Mouse (Mus musculus): ENCODE measurements around the gene Uxs1. TPM values are rescaled to one million over a fixed set of nuclear protein-coding genes. Genes with fewer than 3 reads are reported as not detected.

The Uxs1 gene
- polyA plus RNA-seq, 1 experiment: 37.3 TPM

GRCm38 (mm10) chr1:43722459-43722858 is 105.1 kb downstream of the Uxs1 start:
- Histone ChIP-seq H3K27ac (ENCODE audit: insufficient read depth, low read length) (no peak overlapping the region), H3K27me3 (ENCODE audit: control insufficient read depth, insufficient read depth, low read length) (no peaks in the 10 kb centered on the region), H3K4me3 (replicated peaks; ENCODE audit: insufficient read depth, low read depth, low read length) (no peak overlapping the region), H3K4me1 (ENCODE audit: control insufficient read depth, insufficient read depth, low read length) (no peaks in the 10 kb centered on the region)
- TF ChIP-seq CTCF (IDR thresholded peaks at IDR 0.05; ENCODE audit: borderline replicate concordance, insufficient read depth, low read depth, low read length): no peak
- no peak for TF ChIP-seq POLR2A (IDR thresholded peaks at IDR 0.05; ENCODE audit: borderline replicate concordance, insufficient read depth, low read length)
- WGBS: 57% methylated on average over 1 of the region's 1 CpGs
- no peak for DNase-seq

- no peak for TF ChIP-seq POLR2A (IDR thresholded peaks at IDR 0.05; ENCODE audit: borderline replicate concordance, insufficient read depth, low read length)
- no peak for TF ChIP-seq CTCF (IDR thresholded peaks at IDR 0.05; ENCODE audit: borderline replicate concordance, insufficient read depth, low read depth, low read length)
- whole genome bisulfite sequencing: 84% methylated on average over 2 of the region's 2 CpGs
These were observed 108.8 kb downstream of the Uxs1 start for GRCm38 (mm10) chr1:43718793-43719192.

GRCm38 (mm10) chr1:43717967-43718366 is 109.6 kb downstream of the Uxs1 start:
- WGBS: 46% methylated on average over 7 of the region's 7 CpGs
- TF ChIP-seq CTCF (IDR thresholded peaks at IDR 0.05; ENCODE audit: borderline replicate concordance, insufficient read depth, low read depth, low read length) (no peak), POLR2A (IDR thresholded peaks at IDR 0.05; ENCODE audit: borderline replicate concordance, insufficient read depth, low read length) (no peak)
- Histone ChIP-seq H3K27me3 (ENCODE audit: control insufficient read depth, insufficient read depth, low read length) (no peaks in the 10 kb centered on the region), H3K27ac (ENCODE audit: insufficient read depth, low read length) (no peak overlapping the region), H3K4me3 (replicated peaks; ENCODE audit: insufficient read depth, low read depth, low read length) (no peak overlapping the region), H3K4me1 (ENCODE audit: control insufficient read depth, insufficient read depth, low read length) (no peaks in the 10 kb centered on the region)
- no peak for DNase-seq

More at GRCm38 (mm10) chr1:43718793-43719192, 108.8 kb downstream of the Uxs1 start:
- Histone ChIP-seq H3K27ac (ENCODE audit: insufficient read depth, low read length) (no peak overlapping the region), H3K4me1 (ENCODE audit: control insufficient read depth, insufficient read depth, low read length) (no peaks in the 10 kb centered on the region), H3K27me3 (ENCODE audit: control insufficient read depth, insufficient read depth, low read length) (no peaks in the 10 kb centered on the region), H3K4me3 (replicated peaks; ENCODE audit: insufficient read depth, low read depth, low read length) (no peak overlapping the region)
- DNase-seq: no peak

- no peak overlapping the region for H3K4me3 ChIP-seq (replicated peaks; ENCODE audit: insufficient read depth, low read depth, low read length)
- no peaks in the 10 kb centered on the region for H3K27me3 ChIP-seq (ENCODE audit: control insufficient read depth, insufficient read depth, low read length)
- no peak for DNase-seq
- no peaks in the 10 kb centered on the region for H3K4me1 ChIP-seq (ENCODE audit: control insufficient read depth, insufficient read depth, low read length)
- WGBS: 63% methylated on average over 2 of the region's 2 CpGs
- no peak overlapping the region for H3K27ac ChIP-seq (ENCODE audit: insufficient read depth, low read length)
- no peak for TF ChIP-seq POLR2A (IDR thresholded peaks at IDR 0.05; ENCODE audit: borderline replicate concordance, insufficient read depth, low read length)
- no peak for TF ChIP-seq CTCF (IDR thresholded peaks at IDR 0.05; ENCODE audit: borderline replicate concordance, insufficient read depth, low read depth, low read length)
These were observed 112.8 kb downstream of the Uxs1 start for GRCm38 (mm10) chr1:43714841-43715240.

GRCm38 (mm10) chr1:43698577-43699000 is 129.0 kb downstream of the Uxs1 start:
- WGBS: 11% methylated on average over 4 of the region's 4 CpGs
- Histone ChIP-seq H3K27ac (ENCODE audit: insufficient read depth, low read length) (no peak overlapping the region), H3K4me1 (ENCODE audit: control insufficient read depth, insufficient read depth, low read length) (peaks cover 5% of the 10 kb centered on the region), H3K27me3 (ENCODE audit: control insufficient read depth, insufficient read depth, low read length) (no peaks in the 10 kb centered on the region), H3K4me3 (replicated peaks; ENCODE audit: insufficient read depth, low read depth, low read length) (no peak overlapping the region)
- TF ChIP-seq POLR2A (IDR thresholded peaks at IDR 0.05; ENCODE audit: borderline replicate concordance, insufficient read depth, low read length): no peak
- TF ChIP-seq CTCF (IDR thresholded peaks at IDR 0.05; ENCODE audit: borderline replicate concordance, insufficient read depth, low read depth, low read length): no peak
- peak; percentile 11 to 17 for DNase-seq

Other genes with a start within 250 kb of the Uxs1 start
- 12.9 and 29.5 TPM in 2 replicates for gene 1500015O10Rik, start 97.2 kb downstream of the Uxs1 start, polyA plus RNA-seq (2012; rRNA removed)
- gene Tpp2, start 105.8 kb upstream of the Uxs1 start, polyA plus RNA-seq (2012; rRNA removed): 28.1 and 28.6 TPM in 2 replicates
- gene Mettl21c, start 192.2 kb upstream of the Uxs1 start, polyA plus RNA-seq (2012; rRNA removed): not detected in 2 replicates
- 0.02 and 0.05 TPM in 2 replicates for gene Gm8251, start 234.1 kb upstream of the Uxs1 start, polyA plus RNA-seq (2012; rRNA removed)